Mouse (Mus musculus): ENCODE results near the gene Pik3ap1. TPM values are rescaled to one million over a fixed set of nuclear protein-coding genes. Genes with fewer than 3 reads are reported as not detected.

The Pik3ap1 gene
- polyA plus RNA-seq, 1 experiment from 2014 or later = 2.9 TPM

GRCm38 (mm10) chr19:41366192-41366853 lies 18.6 kb downstream of the Pik3ap1 start:
- Histone ChIP-seq H3K9ac (no peak overlapping the region), H3K36me3 (no peaks in the 10 kb centered on the region), H3K4me1 (no peaks in the 10 kb centered on the region), H3K27ac (no peak overlapping the region), H3K9me3 (replicated peaks) (no peaks in the 10 kb centered on the region), H3K27me3 (no peaks in the 10 kb centered on the region), H3K4me2 (replicated peaks) (no peak overlapping the region), H3K4me3 (no peak overlapping the region)
- ATAC-seq (ENCODE audit: low FRiP score) = no peak
- WGBS = 88% methylated on average over 16 of the region's 16 CpGs

DNA sequence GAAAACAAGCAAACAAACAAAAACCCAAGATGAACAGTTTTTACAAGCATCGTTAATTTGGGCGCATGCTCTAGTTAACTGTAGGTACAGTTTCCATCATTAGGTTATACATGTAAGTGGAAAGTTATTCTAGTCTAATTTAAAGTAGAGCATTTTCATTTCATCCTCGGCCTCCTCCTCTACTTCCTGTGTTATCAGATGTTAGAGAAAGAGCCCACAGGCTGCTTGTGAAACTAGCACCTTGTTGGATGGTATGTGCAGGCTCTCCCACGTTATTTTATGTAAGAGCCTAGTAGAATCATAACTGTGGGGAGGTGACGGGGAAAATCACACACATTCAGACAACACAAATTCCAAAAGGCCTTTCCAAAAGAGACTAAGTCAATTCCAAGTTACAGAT lies 19.3 kb downstream of the Pik3ap1 start:
- no peaks in the 10 kb centered on the region for H3K9me3 ChIP-seq (replicated peaks)
- ATAC-seq (ENCODE audit: low FRiP score) = no peak
- H3K27ac ChIP-seq = no peak overlapping the region
- no peak overlapping the region for H3K4me2 ChIP-seq (replicated peaks)
- H3K27me3 ChIP-seq = no peaks in the 10 kb centered on the region
- 88% methylated on average over 5 of the region's 5 CpGs for WGBS
- H3K36me3 ChIP-seq = no peaks in the 10 kb centered on the region
- no peaks in the 10 kb centered on the region for H3K4me1 ChIP-seq
- H3K9ac ChIP-seq = no peak overlapping the region
- H3K4me3 ChIP-seq = no peak overlapping the region

GRCm38 (mm10) chr19:41364509-41364908 lies 20.4 kb downstream of the Pik3ap1 start:
- Histone ChIP-seq H3K4me3 (no peak overlapping the region), H3K4me2 (replicated peaks) (no peak overlapping the region), H3K4me1 (no peaks in the 10 kb centered on the region), H3K9ac (no peak overlapping the region), H3K27ac (no peak overlapping the region), H3K27me3 (no peaks in the 10 kb centered on the region), H3K9me3 (replicated peaks) (no peaks in the 10 kb centered on the region), H3K36me3 (no peaks in the 10 kb centered on the region)
- no peak for ATAC-seq (ENCODE audit: low FRiP score)
- 92% methylated on average over 3 of the region's 3 CpGs for WGBS

GRCm38 (mm10) chr19:41362963-41363362 lies 21.9 kb downstream of the Pik3ap1 start:
- ATAC-seq (ENCODE audit: low FRiP score) = no peak

DNA sequence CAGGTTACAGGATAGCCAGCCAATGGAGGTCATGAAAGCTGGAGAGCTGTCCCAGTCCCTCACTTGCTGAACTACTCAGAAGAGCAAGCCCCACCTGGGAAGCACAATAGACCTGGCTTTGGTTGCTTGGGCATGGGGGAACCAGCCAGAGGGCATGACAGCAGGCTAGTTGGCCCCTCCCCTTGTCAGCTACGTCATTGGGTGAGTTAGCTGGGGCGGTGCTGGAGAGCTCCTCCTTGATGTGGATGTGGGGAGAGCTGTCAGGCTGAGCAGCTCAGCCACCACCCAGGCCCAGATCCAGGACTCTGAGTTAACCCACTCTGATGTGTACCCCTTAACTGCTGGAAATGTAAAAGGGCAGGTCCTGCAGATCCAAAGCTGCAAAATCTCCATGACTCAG lies 24.4 kb downstream of the Pik3ap1 start:
- Histone ChIP-seq H3K4me3 (no peak overlapping the region), H3K9me3 (replicated peaks) (no peaks in the 10 kb centered on the region), H3K36me3 (no peaks in the 10 kb centered on the region), H3K9ac (no peak overlapping the region), H3K4me1 (no peaks in the 10 kb centered on the region), H3K4me2 (replicated peaks) (no peak overlapping the region), H3K27me3 (no peaks in the 10 kb centered on the region), H3K27ac (no peak overlapping the region)
- no peak for ATAC-seq (ENCODE audit: low FRiP score)
- 4% methylated on average over 2 of the region's 2 CpGs for WGBS

More at GRCm38 (mm10) chr19:41362963-41363362, 21.9 kb downstream of the Pik3ap1 start:
- Histone ChIP-seq H3K9me3 (replicated peaks) (no peaks in the 10 kb centered on the region), H3K4me3 (no peak overlapping the region), H3K36me3 (no peaks in the 10 kb centered on the region), H3K4me1 (no peaks in the 10 kb centered on the region), H3K4me2 (replicated peaks) (no peak overlapping the region), H3K27ac (no peak overlapping the region), H3K9ac (no peak overlapping the region), H3K27me3 (no peaks in the 10 kb centered on the region)
- WGBS = 90% methylated on average over 2 of the region's 2 CpGs

DNA sequence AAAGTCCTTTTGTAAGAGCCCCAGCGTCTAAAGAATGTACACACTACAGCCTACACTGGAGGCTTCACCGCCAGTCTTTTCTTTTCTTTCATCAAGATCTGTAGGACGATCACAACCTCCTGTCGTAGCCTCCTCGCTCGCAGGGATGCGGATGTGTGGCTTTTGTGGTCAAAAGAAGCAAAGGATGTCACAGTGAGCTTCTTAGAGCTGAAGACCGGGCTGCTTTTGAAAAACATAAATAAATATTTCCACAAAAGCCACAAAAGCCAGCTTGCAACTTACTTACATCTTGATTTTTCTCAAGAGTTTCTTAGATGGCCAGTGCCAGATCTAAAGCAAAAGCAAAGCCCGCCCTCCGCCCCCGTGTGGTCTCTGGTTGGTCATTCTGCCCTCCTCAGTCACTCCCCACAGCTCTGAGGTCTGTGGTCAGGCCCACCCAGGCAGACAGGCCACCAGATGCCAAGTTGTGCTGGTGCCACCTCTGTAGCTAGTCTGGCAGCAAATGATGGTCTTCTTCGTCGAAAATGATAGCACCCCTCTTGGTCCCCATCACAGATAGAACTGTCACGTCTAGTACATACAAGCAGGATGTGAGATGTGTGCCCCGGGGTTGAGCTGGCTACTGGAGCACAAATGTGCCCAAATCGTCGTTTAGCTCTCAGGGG lies 30.5 kb downstream of the Pik3ap1 start:
- no peak for ATAC-seq (ENCODE audit: low FRiP score)
- Histone ChIP-seq H3K36me3 (no peaks in the 10 kb centered on the region), H3K27me3 (no peaks in the 10 kb centered on the region), H3K27ac (no peak overlapping the region), H3K4me3 (no peak overlapping the region), H3K4me2 (replicated peaks) (no peak overlapping the region), H3K9me3 (replicated peaks) (no peaks in the 10 kb centered on the region), H3K9ac (no peak overlapping the region), H3K4me1 (no peaks in the 10 kb centered on the region)
- 84% methylated on average over 17 of the region's 17 CpGs for WGBS

DNA sequence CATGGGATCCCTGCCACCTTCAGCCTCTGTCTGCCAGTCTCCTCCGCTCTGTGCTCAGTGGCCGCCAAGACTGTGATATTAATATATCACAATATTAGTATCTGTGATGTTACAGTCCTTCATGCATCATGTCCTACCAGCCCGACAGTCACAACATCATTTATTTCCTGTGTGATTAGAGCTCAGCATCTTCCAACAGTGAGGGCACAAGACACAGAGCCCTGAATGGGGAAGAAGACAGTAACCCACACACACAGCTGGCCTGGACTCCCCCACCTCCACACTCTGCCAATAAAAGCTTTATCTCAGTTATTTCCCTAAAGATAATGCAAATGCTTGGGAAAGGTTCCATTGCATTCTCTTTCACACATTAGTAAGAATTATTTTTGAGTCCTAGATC lies 35.3 kb downstream of the Pik3ap1 start:
- Histone ChIP-seq H3K9me3 (replicated peaks) (no peaks in the 10 kb centered on the region), H3K9ac (no peak overlapping the region), H3K4me3 (no peak overlapping the region), H3K4me1 (peaks cover 10% of the 10 kb centered on the region), H3K27me3 (no peaks in the 10 kb centered on the region), H3K4me2 (replicated peaks) (no peak overlapping the region), H3K27ac (no peak overlapping the region), H3K36me3 (no peaks in the 10 kb centered on the region)
- 96% methylated on average over 3 of the region's 3 CpGs for WGBS
- no peak for ATAC-seq (ENCODE audit: low FRiP score)

GRCm38 (mm10) chr19:41348161-41348560 lies 36.7 kb downstream of the Pik3ap1 start:
- H3K9me3 ChIP-seq (replicated peaks) = no peaks in the 10 kb centered on the region
- no peak for ATAC-seq (ENCODE audit: low FRiP score)
- H3K36me3 ChIP-seq = no peaks in the 10 kb centered on the region
- H3K4me3 ChIP-seq = no peak overlapping the region
- H3K4me2 ChIP-seq (replicated peaks) = no peak overlapping the region
- no peak overlapping the region for H3K9ac ChIP-seq
- 91% methylated on average over 3 of the region's 3 CpGs for WGBS
- H3K4me1 ChIP-seq = peaks cover 13% of the 10 kb centered on the region
- no peak overlapping the region for H3K27ac ChIP-seq
- no peaks in the 10 kb centered on the region for H3K27me3 ChIP-seq

DNA sequence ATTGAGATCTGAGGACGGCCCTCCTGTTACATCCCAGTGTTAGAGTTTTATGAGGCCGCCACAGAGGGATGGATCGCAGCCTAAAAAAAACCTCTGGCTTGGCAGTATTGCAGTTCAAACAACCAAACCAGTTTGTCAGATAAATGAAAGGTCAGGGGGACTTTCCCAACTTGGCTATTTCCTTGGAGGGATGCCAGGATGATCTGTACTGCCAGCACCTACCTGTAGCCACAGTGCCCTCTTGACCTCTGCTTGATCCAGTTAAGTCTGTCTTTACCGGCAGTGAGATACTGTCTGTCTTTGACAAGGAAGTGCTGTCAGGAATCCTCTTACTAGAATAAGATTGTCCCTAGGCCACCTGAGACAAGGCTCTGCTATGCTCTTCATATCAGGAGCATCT lies 37.6 kb downstream of the Pik3ap1 start:
- Histone ChIP-seq H3K4me3 (no peak overlapping the region), H3K36me3 (no peaks in the 10 kb centered on the region), H3K27me3 (no peaks in the 10 kb centered on the region), H3K9ac (no peak overlapping the region), H3K9me3 (replicated peaks) (no peaks in the 10 kb centered on the region), H3K4me1 (peaks cover 13% of the 10 kb centered on the region), H3K27ac (no peak overlapping the region), H3K4me2 (replicated peaks) (no peak overlapping the region)
- 94% methylated on average over 4 of the region's 4 CpGs for WGBS
- ATAC-seq (ENCODE audit: low FRiP score) = no peak

- Histone ChIP-seq H3K27ac (no peak overlapping the region), H3K4me1 (peaks cover 13% of the 10 kb centered on the region), H3K4me2 (replicated peaks) (no peak overlapping the region), H3K9me3 (replicated peaks) (no peaks in the 10 kb centered on the region), H3K4me3 (no peak overlapping the region), H3K27me3 (no peaks in the 10 kb centered on the region), H3K9ac (no peak overlapping the region), H3K36me3 (no peaks in the 10 kb centered on the region)
- WGBS = 55% methylated on average over 11 of the region's 11 CpGs
- ATAC-seq (ENCODE audit: low FRiP score) = no peak
These were observed 38.6 kb downstream of the Pik3ap1 start for GRCm38 (mm10) chr19:41346099-41346850.

GRCm38 (mm10) chr19:41345028-41345741 lies 39.7 kb downstream of the Pik3ap1 start:
- H3K27me3 ChIP-seq = no peaks in the 10 kb centered on the region
- no peak overlapping the region for H3K27ac ChIP-seq
- no peaks in the 10 kb centered on the region for H3K36me3 ChIP-seq
- no peaks in the 10 kb centered on the region for H3K9me3 ChIP-seq (replicated peaks)
- H3K4me3 ChIP-seq = no peak overlapping the region
- H3K9ac ChIP-seq = no peak overlapping the region
- peaks cover 13% of the 10 kb centered on the region for H3K4me1 ChIP-seq
- 59% methylated on average over 11 of the region's 11 CpGs for WGBS
- H3K4me2 ChIP-seq (replicated peaks) = no peak overlapping the region
- ATAC-seq (ENCODE audit: low FRiP score) = no peak

DNA sequence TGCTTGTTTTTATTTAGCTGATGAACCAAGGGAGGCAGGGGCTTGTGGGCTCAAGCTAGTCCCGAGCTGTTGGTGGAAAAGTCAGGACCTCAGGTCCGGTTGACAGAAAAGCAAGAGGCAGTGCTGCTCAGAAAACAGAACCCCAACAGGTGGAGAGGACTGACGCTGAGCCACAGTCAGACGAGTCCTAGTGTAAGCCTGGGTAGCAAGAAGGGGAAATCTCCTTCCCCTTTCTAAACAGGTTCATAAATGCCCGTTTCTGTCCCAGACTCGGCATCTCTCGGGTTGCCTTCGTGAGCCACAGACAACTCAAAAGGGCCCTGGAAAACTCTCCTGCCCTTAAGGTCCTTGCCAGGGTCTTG lies 40.3 kb downstream of the Pik3ap1 start:
- no peak overlapping the region for H3K27ac ChIP-seq

More for the DNA sequence above, 40.3 kb downstream of the Pik3ap1 start:
- ATAC-seq (ENCODE audit: low FRiP score) = no peak
- Histone ChIP-seq H3K36me3 (no peaks in the 10 kb centered on the region), H3K9me3 (replicated peaks) (no peaks in the 10 kb centered on the region), H3K9ac (no peak overlapping the region), H3K4me3 (no peak overlapping the region), H3K4me2 (replicated peaks) (no peak overlapping the region), H3K27me3 (no peaks in the 10 kb centered on the region), H3K4me1 (peaks cover 13% of the 10 kb centered on the region)
- WGBS = 92% methylated on average over 8 of the region's 8 CpGs

All from hindbrain, embryonic 12.5 days (tissue).